Comparison of ENCODE assay signal across 9 mouse cellular contexts in the genomic region with DNA sequence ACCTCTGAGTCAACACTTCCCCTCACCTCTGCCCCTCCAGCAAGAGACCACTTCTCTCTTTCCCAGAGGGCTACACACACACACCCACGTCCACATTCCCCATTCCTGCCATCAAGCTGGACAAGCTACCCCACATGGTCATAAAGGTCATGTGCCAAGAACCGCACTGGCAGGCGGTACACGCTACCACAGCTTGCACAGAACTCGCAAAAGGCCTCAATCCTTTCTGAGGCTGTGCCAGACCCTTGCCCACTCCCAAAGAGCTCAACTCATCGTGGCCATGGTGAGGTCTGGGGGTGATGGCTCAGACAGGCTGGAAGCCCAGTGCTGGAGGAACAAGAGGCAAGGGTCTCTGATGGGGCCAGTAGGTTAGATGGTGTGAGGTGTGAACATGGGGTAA. TPM values are rescaled to one million over a fixed set of nuclear protein-coding genes. Genes with fewer than 3 reads are reported as not detected.
DNase-seq lines count a peak whose midpoint lies in the region; ATAC-seq and TF ChIP-seq lines count a peak whose summit lies in the region.
"Had no signal": no experiment of that assay in that cellular context is flagged by ENCODE, and none has a peak within 500 bp of the region (broad histone marks: within the 10 kb centered on the region; RNA-seq: fewer than 3 reads in every experiment).

No protein-coding gene starts in this region.

- no peaks in the 10 kb centered on the region for H3K9me3 ChIP-seq in forebrain, embryonic 13.5 days (replicated peaks)
- no peaks in the 10 kb centered on the region for H3K9me3 ChIP-seq in intestine, embryonic 14.5 days (ENCODE audit: control insufficient read depth, low read length)
- H3K9me3 ChIP-seq in neural tube, embryonic 12.5 days: no peaks in the 10 kb centered on the region

- H3K27me3 ChIP-seq in forebrain, embryonic 13.5 days: no peaks in the 10 kb centered on the region
- no peaks in the 10 kb centered on the region for H3K27me3 ChIP-seq in intestine, embryonic 14.5 days (replicated peaks; ENCODE audit: control insufficient read depth, insufficient read depth, low read length)
- H3K27me3 ChIP-seq in neural tube, embryonic 12.5 days (replicated peaks): no peaks in the 10 kb centered on the region

- no peak for ATAC-seq in forebrain, embryonic 13.5 days
- no peak for ATAC-seq in intestine, embryonic 14.5 days (replicated peaks; ENCODE audit: low FRiP score, low TSS enrichment, low read depth)
- no peak for ATAC-seq in neural tube, embryonic 12.5 days (ENCODE audit: low FRiP score, low read depth)

- 89% methylated on average over 6 of the region's 6 CpGs for WGBS in forebrain, embryonic 13.5 days
- WGBS in intestine, embryonic 14.5 days: 82% methylated on average over 6 of the region's 6 CpGs
- WGBS in neural tube, embryonic 12.5 days: 90% methylated on average over 6 of the region's 6 CpGs

- no peak for DNase-seq in left cerebral cortex, adult 2 months (ENCODE audit: extremely low spot score in 1 of 2, low spot score in 2 of 2)
- no peak for DNase-seq in left cerebral cortex, postnatal 10 days (ENCODE audit: extremely low spot score in 1 of 2, low spot score in 2 of 2)
- no peak for DNase-seq in intestine, embryonic 14.5 days (ENCODE audit: low spot score)
- no peak for DNase-seq in frontal cortex, postnatal 36 days (ENCODE audit: low spot score in 2 of 2)
- DNase-seq in embryo, embryonic 9.5 days (ENCODE audit: extremely low spot score): no peak
- no peak for DNase-seq in layer of hippocampus, postnatal 36 days
- DNase-seq: layer of hippocampus, adult 9-11 months had no signal

- H3K4me1 ChIP-seq in forebrain, embryonic 13.5 days: peaks cover 29% of the 10 kb centered on the region
- H3K4me1 ChIP-seq in intestine, embryonic 14.5 days (replicated peaks; ENCODE audit: control insufficient read depth, insufficient read depth, low read length): peaks cover 14% of the 10 kb centered on the region
- peaks cover 24% of the 10 kb centered on the region for H3K4me1 ChIP-seq in neural tube, embryonic 12.5 days

- H3K36me3 ChIP-seq in forebrain, embryonic 13.5 days (ENCODE audit: poor library complexity, severe bottlenecking): peaks cover 4% of the 10 kb centered on the region; the same call in 1 of the 2 replicates
- H3K36me3 ChIP-seq in intestine, embryonic 14.5 days (ENCODE audit: control insufficient read depth, insufficient read depth, low read length): no peaks in the 10 kb centered on the region; the same call in 1 of the 2 replicates
- H3K36me3 ChIP-seq in neural tube, embryonic 12.5 days: peaks cover 6% of the 10 kb centered on the region

- intact Hi-C loops in left cerebral cortex, adult 2 months (cut with DNase I): loop anchor here (5.0 kb wide), 1 partner anchor 47 kb away; the partner anchor contains the start of genes Izumo4 and Mob3a
- intact Hi-C loops in left cerebral cortex, postnatal 10 days (cut with DNase I): no loop called here

- H3K4me2 ChIP-seq in forebrain, embryonic 13.5 days: peak overlapping the region; percentile 89
- peak overlapping the region; percentile 76 for H3K4me2 ChIP-seq in intestine, embryonic 14.5 days (ENCODE audit: low read length)
- H3K4me2 ChIP-seq in neural tube, embryonic 12.5 days (replicated peaks): peak overlapping the region; percentile 98

- no peak for TF ChIP-seq CTCF in left cerebral cortex, adult 2 months (IDR thresholded peaks at IDR 0.05)

- peak overlapping the region; percentile 71; the same call in 1 of the 2 replicates for H3K4me3 ChIP-seq in left cerebral cortex, adult 2 months
- H3K4me3 ChIP-seq in forebrain, embryonic 13.5 days: peak overlapping the region; percentile 82; the same call in 1 of the 2 replicates
- H3K4me3 ChIP-seq in intestine, embryonic 14.5 days (ENCODE audit: low read depth, low read length): peak overlapping the region; percentile 89; the same call in 1 of the 2 replicates
- H3K4me3 ChIP-seq in neural tube, embryonic 12.5 days: no peak overlapping the region

- peak overlapping the region; percentile 92; the same call in 1 of the 2 replicates for H3K9ac ChIP-seq in forebrain, embryonic 13.5 days
- no peak overlapping the region; the same call in 1 of the 2 replicates for H3K9ac ChIP-seq in intestine, embryonic 14.5 days (ENCODE audit: low read length)
- peak overlapping the region; percentile 23; the same call in 1 of the 2 replicates for H3K9ac ChIP-seq in neural tube, embryonic 12.5 days

- no peak overlapping the region; the same call in 1 of the 2 replicates for H3K27ac ChIP-seq in left cerebral cortex, adult 2 months
- H3K27ac ChIP-seq in forebrain, embryonic 13.5 days: no peak overlapping the region; the same call in 1 of the 2 replicates
- no peak overlapping the region for H3K27ac ChIP-seq in intestine, embryonic 14.5 days (ENCODE audit: low read depth)
- H3K27ac ChIP-seq in neural tube, embryonic 12.5 days: no peak overlapping the region

RNA-seq across cellular contexts. Expression of gene Btbd2, which starts 2.0 kb away (rescaled TPM):
- 10 to 100 TPM; 85.1 to 96.7 TPM for total RNA-seq in left cerebral cortex, adult 2 months (2021)
- total RNA-seq in left cerebral cortex, postnatal 10 days (2021): 10 to 100 TPM; 89.6 to 91.0 TPM
- 59.2 and 61.2 TPM in 2 replicates for polyA plus RNA-seq in forebrain, embryonic 13.5 days (2015; fragmentation: Nextera tagmentation; extraction: Ambion mirVana)
- 55.8 and 73.1 TPM in 2 replicates for polyA plus RNA-seq in intestine, embryonic 14.5 days (2014; fragmentation: Nextera tagmentation; extraction: Ambion mirVana)
- polyA plus RNA-seq in neural tube, embryonic 12.5 days (2016; fragmentation: Nextera tagmentation; extraction: Ambion mirVana): 92.8 and 100 TPM in 2 replicates
- 100 to 1,000 TPM; 102 to 106 TPM for total RNA-seq in layer of hippocampus, postnatal 36 days (2021)

RNA-seq across cellular contexts. Expression of gene Mknk2, which starts 23.0 kb away (rescaled TPM):
- 10 to 100 TPM; 42.8 to 48.8 TPM for total RNA-seq in left cerebral cortex, adult 2 months (2021)
- total RNA-seq in left cerebral cortex, postnatal 10 days (2021): 10 to 100 TPM; 46.1 to 47.1 TPM
- polyA plus RNA-seq in forebrain, embryonic 13.5 days (2015; fragmentation: Nextera tagmentation; extraction: Ambion mirVana): 52.3 and 55.1 TPM in 2 replicates
- 68.2 and 71.1 TPM in 2 replicates for polyA plus RNA-seq in intestine, embryonic 14.5 days (2014; fragmentation: Nextera tagmentation; extraction: Ambion mirVana)
- polyA plus RNA-seq in neural tube, embryonic 12.5 days (2016; fragmentation: Nextera tagmentation; extraction: Ambion mirVana): 86.5 and 88.5 TPM in 2 replicates
- total RNA-seq in layer of hippocampus, postnatal 36 days (2021): 10 to 100 TPM; 44.7 to 52.3 TPM

RNA-seq across cellular contexts. Expression of gene Csnk1g2, which starts 32.2 kb away (rescaled TPM):
- 100 to 1,000 TPM; 244 to 251 TPM for total RNA-seq in left cerebral cortex, adult 2 months (2021)
- 100 to 1,000 TPM; 156 to 167 TPM for total RNA-seq in left cerebral cortex, postnatal 10 days (2021)
- polyA plus RNA-seq in forebrain, embryonic 13.5 days (2015; fragmentation: Nextera tagmentation; extraction: Ambion mirVana): 55.0 and 73.2 TPM in 2 replicates
- polyA plus RNA-seq in intestine, embryonic 14.5 days (2014; fragmentation: Nextera tagmentation; extraction: Ambion mirVana): 66.5 and 116 TPM in 2 replicates
- 173 and 192 TPM in 2 replicates for polyA plus RNA-seq in neural tube, embryonic 12.5 days (2016; fragmentation: Nextera tagmentation; extraction: Ambion mirVana)
- total RNA-seq in layer of hippocampus, postnatal 36 days (2021): 100 to 1,000 TPM; 216 to 241 TPM

RNA-seq across cellular contexts. Expression of gene Mob3a, which starts 46.9 kb away (rescaled TPM):
- 10 to 100 TPM; 13.6 to 15.5 TPM for total RNA-seq in left cerebral cortex, adult 2 months (2021)
- total RNA-seq in left cerebral cortex, postnatal 10 days (2021): 10 to 100 TPM; 21.8 to 24.7 TPM
- polyA plus RNA-seq in forebrain, embryonic 13.5 days (2015; fragmentation: Nextera tagmentation; extraction: Ambion mirVana): 47.9 and 51.6 TPM in 2 replicates
- 38.6 and 47.1 TPM in 2 replicates for polyA plus RNA-seq in intestine, embryonic 14.5 days (2014; fragmentation: Nextera tagmentation; extraction: Ambion mirVana)
- 59.4 and 61.5 TPM in 2 replicates for polyA plus RNA-seq in neural tube, embryonic 12.5 days (2016; fragmentation: Nextera tagmentation; extraction: Ambion mirVana)
- 10 to 100 TPM; 16.0 to 16.1 TPM for total RNA-seq in layer of hippocampus, postnatal 36 days (2021)

RNA-seq across cellular contexts. Expression of gene Izumo4, which starts 47.1 kb away (rescaled TPM):
- 10 to 100 TPM; 45.0 to 46.0 TPM for total RNA-seq in left cerebral cortex, adult 2 months (2021)
- 10 to 100 TPM; 56.3 to 63.5 TPM for total RNA-seq in left cerebral cortex, postnatal 10 days (2021)
- 24.5 and 26.3 TPM in 2 replicates for polyA plus RNA-seq in forebrain, embryonic 13.5 days (2015; fragmentation: Nextera tagmentation; extraction: Ambion mirVana)
- polyA plus RNA-seq in intestine, embryonic 14.5 days (2014; fragmentation: Nextera tagmentation; extraction: Ambion mirVana): 15.5 and 15.9 TPM in 2 replicates
- 28.6 and 29.3 TPM in 2 replicates for polyA plus RNA-seq in neural tube, embryonic 12.5 days (2016; fragmentation: Nextera tagmentation; extraction: Ambion mirVana)
- 10 to 100 TPM; 49.7 to 57.0 TPM for total RNA-seq in layer of hippocampus, postnatal 36 days (2021)
